Mouse (Mus musculus) left cerebral cortex, postnatal 4 days (tissue): ENCODE results near the gene Brwd1. TPM values are rescaled to one million over a fixed set of nuclear protein-coding genes. Genes with fewer than 3 reads are reported as not detected.

Experiments
- microRNA-seq: library from miRNA; unstranded; fragments of <30 nt; microRNA quantifications from one replicate; pipeline ENCODE4 v1.2.0, GENCODE M21; 2022
- total RNA-seq, 2 experiments: library from RNA; stranded (reverse); gene quantifications; 2 replicates each; pipeline ENCODE4 v1.2.3; 2021

Gene Brwd1
- total RNA-seq, 2 experiments from 2014 or later, result 131 to 135 TPM

Small RNA genes lying within 50 kb of the gene (microRNA-seq; reads per million reads assigned to microRNA genes)
- not detected for gene Gm27833

Other genes starting within 250 kb of the Brwd1 start
- gene Psmg1, start 91.6 kb downstream of the Brwd1 start, total RNA-seq, result 10 to 100 TPM; 26.5 to 32.2 TPM
- gene Hmgn1, start 45.2 kb upstream of the Brwd1 start, total RNA-seq, result 100 to 1,000 TPM; 102 to 103 TPM
- 100 to 1,000 TPM in 1 of 2 experiments, 10 to 100 TPM in 1; 93.0 to 117 TPM for gene Wrb, start 62.9 kb upstream of the Brwd1 start, total RNA-seq
- gene Lca5l, start 109.7 kb upstream of the Brwd1 start, total RNA-seq, result 1 to 10 TPM; 1.7 to 2.0 TPM
- gene Sh3bgr, start 117.9 kb upstream of the Brwd1 start, total RNA-seq, result 1 to 10 TPM; 1.9 to 3.3 TPM
- gene B3galt5, start 153.3 kb upstream of the Brwd1 start, total RNA-seq, result 1 to 10 TPM; 3.3 to 4.5 TPM